Mouse (Mus musculus): ENCODE data around the gene Etv5. TPM values are rescaled to one million over a fixed set of nuclear protein-coding genes. Genes with fewer than 3 reads are reported as not detected.

Etv5 gene
- 16.3 and 20.7 TPM in 2 replicates for polyA plus RNA-seq (2015; fragmentation: Nextera tagmentation; extraction: Ambion mirVana)

DNA sequence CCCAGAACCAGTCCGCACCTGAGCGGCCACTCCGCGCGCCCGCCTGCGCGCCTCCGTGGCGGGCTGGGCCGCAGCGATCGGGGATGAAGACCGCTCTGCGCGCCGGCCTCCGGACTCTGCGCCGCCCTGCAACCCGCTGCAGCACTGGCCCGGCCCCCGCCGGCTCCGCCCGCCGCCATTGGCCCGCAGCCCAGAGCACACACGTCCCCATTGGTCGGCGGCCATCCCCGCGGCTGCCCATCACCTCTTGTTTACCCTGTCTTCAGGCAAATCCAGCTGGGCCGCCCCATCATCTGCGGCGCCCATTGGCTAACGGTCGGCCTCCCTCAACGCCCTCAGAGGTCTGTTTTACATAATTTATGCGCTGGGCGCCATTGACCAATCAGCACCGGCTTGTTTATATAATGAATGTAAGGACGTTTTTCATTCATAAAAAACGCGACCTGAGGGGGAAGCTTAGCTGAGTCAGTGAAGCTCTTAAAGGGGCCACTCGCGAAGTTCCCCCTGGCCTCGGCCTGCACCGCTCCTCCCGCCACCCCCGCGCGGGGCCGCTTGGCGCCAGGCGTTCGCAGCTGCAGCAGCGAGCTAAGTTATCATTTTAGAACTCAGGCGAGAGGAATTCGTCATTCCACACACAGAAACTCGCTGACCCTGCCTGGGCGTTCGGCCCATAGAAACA is at the start of gene Etv5:
Gene Etv5 (minus strand): TSS at position 221 of the 679 bp plus-strand sequence.

Other genes starting within 250 kb of the Etv5 start
- 139 and 175 TPM in 2 replicates for gene Tra2b, start 173.7 kb downstream of the Etv5 start, polyA plus RNA-seq (2015; fragmentation: Nextera tagmentation; extraction: Ambion mirVana)
- gene Dgkg, start 217.5 kb upstream of the Etv5 start, polyA plus RNA-seq (2015; fragmentation: Nextera tagmentation; extraction: Ambion mirVana): 2.2 and 4.3 TPM in 2 replicates